Mouse (Mus musculus): Measurements from ENCODE around the gene Zfp583. TPM values are rescaled to one million over a fixed set of nuclear protein-coding genes. Genes with fewer than 3 reads are reported as not detected.
"Not testable (repeated sequence)": the region's sequence is repeated elsewhere in the genome, so short reads cannot be mapped to it uniquely, and the experiment has no call there.

The Zfp583 gene
- polyA plus RNA-seq (2015; fragmentation: Nextera tagmentation; extraction: Ambion mirVana) = 4.6 and 5.9 TPM in 2 replicates

- Histone ChIP-seq H3K9me3 (replicated peaks; ENCODE audit: control insufficient read depth, low read length) (no peaks in the 10 kb centered on the region), H3K4me2 (ENCODE audit: low read depth, low read length) (peak within 1 kb of the TSS; percentile 90), H3K4me1 (ENCODE audit: control insufficient read depth, insufficient read depth, low read length) (peaks cover 7% of the 10 kb centered on the region; the same call in 1 of the 2 replicates), H3K27ac (ENCODE audit: low read length) (peak within 1 kb of the TSS; percentile 79), H3K27me3 (ENCODE audit: control insufficient read depth, insufficient read depth, low read length) (no peaks in the 10 kb centered on the region), H3K9ac (ENCODE audit: low read length) (peak within 1 kb of the TSS; percentile 87), H3K36me3 (ENCODE audit: control insufficient read depth, insufficient read depth, low read length) (no peaks in the 10 kb centered on the region), H3K4me3 (replicated peaks; ENCODE audit: low read length) (peak within 1 kb of the TSS; percentile 70)
- ATAC-seq (ENCODE audit: insufficient read depth, low FRiP score) = peak; percentile 95
- WGBS = 5% methylated on average over 31 of the region's 31 CpGs
These were observed at the start of gene Zfp583 for GRCm38 (mm10) chr7:6331233-6331956. Zfp583 (minus strand) TSS chr7:6331285.

- Histone ChIP-seq H3K4me2 (ENCODE audit: low read depth, low read length) (no peak overlapping the region), H3K9ac (ENCODE audit: low read length) (no peak overlapping the region), H3K4me1 (ENCODE audit: control insufficient read depth, insufficient read depth, low read length) (peaks cover 8% of the 10 kb centered on the region), H3K4me3 (replicated peaks; ENCODE audit: low read length) (no peak overlapping the region), H3K27me3 (ENCODE audit: control insufficient read depth, insufficient read depth, low read length) (no peaks in the 10 kb centered on the region), H3K27ac (ENCODE audit: low read length) (no peak overlapping the region), H3K9me3 (replicated peaks; ENCODE audit: control insufficient read depth, low read length) (no peaks in the 10 kb centered on the region), H3K36me3 (ENCODE audit: control insufficient read depth, insufficient read depth, low read length) (0 out of 2 replicates have a peak, but pooled peaks cover 4% of the 10 kb centered on the region)
- 85% methylated on average over 8 of the region's 8 CpGs for WGBS
- no peak for ATAC-seq (ENCODE audit: insufficient read depth, low FRiP score)
These were observed 47.4 kb upstream of the Zfp583 start for GRCm38 (mm10) chr7:6378441-6378840.

GRCm38 (mm10) chr7:6372993-6373392 lies 41.9 kb upstream of the Zfp583 start:
- Histone ChIP-seq H3K4me2 (ENCODE audit: low read depth, low read length) (no peak overlapping the region), H3K27me3 (ENCODE audit: control insufficient read depth, insufficient read depth, low read length) (no peaks in the 10 kb centered on the region), H3K27ac (ENCODE audit: low read length) (no peak overlapping the region), H3K4me1 (ENCODE audit: control insufficient read depth, insufficient read depth, low read length) (no peaks in the 10 kb centered on the region), H3K4me3 (replicated peaks; ENCODE audit: low read length) (no peak overlapping the region), H3K9ac (ENCODE audit: low read length) (no peak overlapping the region), H3K9me3 (replicated peaks; ENCODE audit: control insufficient read depth, low read length) (no peaks in the 10 kb centered on the region), H3K36me3 (ENCODE audit: control insufficient read depth, insufficient read depth, low read length) (0 out of 2 replicates have a peak, but pooled peaks cover 4% of the 10 kb centered on the region)
- WGBS = 90% methylated on average over 3 of the region's 3 CpGs
- ATAC-seq (ENCODE audit: insufficient read depth, low FRiP score) = no peak

GRCm38 (mm10) chr7:6369460-6369859 lies 38.4 kb upstream of the Zfp583 start:
- H3K9ac ChIP-seq (ENCODE audit: low read length) = no peak overlapping the region
- H3K27me3 ChIP-seq (ENCODE audit: control insufficient read depth, insufficient read depth, low read length) = no peaks in the 10 kb centered on the region

GRCm38 (mm10) chr7:6368146-6368545 lies 37.1 kb upstream of the Zfp583 start:
- H3K9ac ChIP-seq (ENCODE audit: low read length); H3K4me2 ChIP-seq (ENCODE audit: low read depth, low read length); H3K9me3 ChIP-seq (replicated peaks; ENCODE audit: control insufficient read depth, low read length); H3K27ac ChIP-seq (ENCODE audit: low read length); H3K27me3 ChIP-seq (ENCODE audit: control insufficient read depth, insufficient read depth, low read length); H3K4me3 ChIP-seq (replicated peaks; ENCODE audit: low read length); H3K4me1 ChIP-seq (ENCODE audit: control insufficient read depth, insufficient read depth, low read length); ATAC-seq (ENCODE audit: insufficient read depth, low FRiP score); H3K36me3 ChIP-seq (ENCODE audit: control insufficient read depth, insufficient read depth, low read length): not testable (repeated sequence)
- 81% methylated on average over 5 of the region's 5 CpGs for WGBS

More at GRCm38 (mm10) chr7:6369460-6369859, 38.4 kb upstream of the Zfp583 start:
- Histone ChIP-seq H3K9me3 (replicated peaks; ENCODE audit: control insufficient read depth, low read length) (no peaks in the 10 kb centered on the region), H3K4me3 (replicated peaks; ENCODE audit: low read length) (no peak overlapping the region), H3K4me1 (ENCODE audit: control insufficient read depth, insufficient read depth, low read length) (no peaks in the 10 kb centered on the region), H3K4me2 (ENCODE audit: low read depth, low read length) (no peak overlapping the region), H3K27ac (ENCODE audit: low read length) (no peak overlapping the region), H3K36me3 (ENCODE audit: control insufficient read depth, insufficient read depth, low read length) (no peaks in the 10 kb centered on the region)
- no peak for ATAC-seq (ENCODE audit: insufficient read depth, low FRiP score)
- 80% methylated on average over 3 of the region's 3 CpGs for WGBS

GRCm38 (mm10) chr7:6367185-6367584 lies 36.1 kb upstream of the Zfp583 start:
- Histone ChIP-seq H3K9ac (ENCODE audit: low read length) (no peak overlapping the region), H3K4me2 (ENCODE audit: low read depth, low read length) (no peak overlapping the region), H3K4me3 (replicated peaks; ENCODE audit: low read length) (no peak overlapping the region), H3K9me3 (replicated peaks; ENCODE audit: control insufficient read depth, low read length) (no peaks in the 10 kb centered on the region), H3K27me3 (ENCODE audit: control insufficient read depth, insufficient read depth, low read length) (no peaks in the 10 kb centered on the region), H3K36me3 (ENCODE audit: control insufficient read depth, insufficient read depth, low read length) (no peaks in the 10 kb centered on the region), H3K4me1 (ENCODE audit: control insufficient read depth, insufficient read depth, low read length) (peaks cover 7% of the 10 kb centered on the region; the same call in 1 of the 2 replicates), H3K27ac (ENCODE audit: low read length) (no peak overlapping the region)
- ATAC-seq (ENCODE audit: insufficient read depth, low FRiP score) = no peak
- 86% methylated on average over 5 of the region's 5 CpGs for WGBS

GRCm38 (mm10) chr7:6364761-6365160 lies 33.7 kb upstream of the Zfp583 start:
- Histone ChIP-seq H3K9me3 (replicated peaks; ENCODE audit: control insufficient read depth, low read length) (no peaks in the 10 kb centered on the region), H3K27me3 (ENCODE audit: control insufficient read depth, insufficient read depth, low read length) (no peaks in the 10 kb centered on the region), H3K4me3 (replicated peaks; ENCODE audit: low read length) (no peak overlapping the region), H3K36me3 (ENCODE audit: control insufficient read depth, insufficient read depth, low read length) (no peaks in the 10 kb centered on the region), H3K4me2 (ENCODE audit: low read depth, low read length) (no peak overlapping the region), H3K9ac (ENCODE audit: low read length) (no peak overlapping the region), H3K27ac (ENCODE audit: low read length) (no peak overlapping the region), H3K4me1 (ENCODE audit: control insufficient read depth, insufficient read depth, low read length) (peaks cover 10% of the 10 kb centered on the region)
- 60% methylated on average over 1 of the region's 1 CpGs for WGBS
- no peak for ATAC-seq (ENCODE audit: insufficient read depth, low FRiP score)

- peaks cover 10% of the 10 kb centered on the region for H3K4me1 ChIP-seq (ENCODE audit: control insufficient read depth, insufficient read depth, low read length)
- WGBS = under 1% methylated on average over 23 of the region's 23 CpGs
- peak within 1 kb of the TSS; percentile 93 for H3K27ac ChIP-seq (ENCODE audit: low read length)
- peak; percentile 81 for ATAC-seq (ENCODE audit: insufficient read depth, low FRiP score)
- H3K9ac ChIP-seq (ENCODE audit: low read length) = peak within 1 kb of the TSS; percentile 78
- H3K4me3 ChIP-seq (replicated peaks; ENCODE audit: low read length) = peak within 1 kb of the TSS; percentile 68
- H3K27me3 ChIP-seq (ENCODE audit: control insufficient read depth, insufficient read depth, low read length) = no peaks in the 10 kb centered on the region
- H3K36me3 ChIP-seq (ENCODE audit: control insufficient read depth, insufficient read depth, low read length) = no peaks in the 10 kb centered on the region
- no peaks in the 10 kb centered on the region for H3K9me3 ChIP-seq (replicated peaks; ENCODE audit: control insufficient read depth, low read length)
- peak within 1 kb of the TSS; percentile 71 for H3K4me2 ChIP-seq (ENCODE audit: low read depth, low read length)
These were observed 32.0 kb upstream of the Zfp583 start, which contains the start of gene Zfp78 for GRCm38 (mm10) chr7:6363047-6363488. Zfp78 (plus strand) TSS chr7:6363280.

GRCm38 (mm10) chr7:6362268-6363046 lies 31.4 kb upstream of the Zfp583 start:
- H3K4me3 ChIP-seq (replicated peaks; ENCODE audit: low read length) = peak overlapping the region; percentile 68
- no peaks in the 10 kb centered on the region for H3K36me3 ChIP-seq (ENCODE audit: control insufficient read depth, insufficient read depth, low read length)
- peak; percentile 95 for ATAC-seq (ENCODE audit: insufficient read depth, low FRiP score)
- under 1% methylated on average over 37 of the region's 38 CpGs for WGBS
- H3K4me2 ChIP-seq (ENCODE audit: low read depth, low read length) = peak overlapping the region; percentile 71
- peak overlapping the region; percentile 93 for H3K27ac ChIP-seq (ENCODE audit: low read length)
- H3K4me1 ChIP-seq (ENCODE audit: control insufficient read depth, insufficient read depth, low read length) = peaks cover 10% of the 10 kb centered on the region
- peak overlapping the region; percentile 73 for H3K9ac ChIP-seq (ENCODE audit: low read length)
- H3K9me3 ChIP-seq (replicated peaks; ENCODE audit: control insufficient read depth, low read length) = no peaks in the 10 kb centered on the region
- no peaks in the 10 kb centered on the region for H3K27me3 ChIP-seq (ENCODE audit: control insufficient read depth, insufficient read depth, low read length)
